Mouse (Mus musculus): ENCODE measurements around the gene Hdgfl2.

Hdgfl2 gene

GRCm38 (mm10) chr17:56106436-56106835 lies 27.0 kb downstream of the Hdgfl2 start:
- DNase-seq (ENCODE audit: low spot score), result peak; percentile 65

GRCm38 (mm10) chr17:56106981-56107380 lies 27.5 kb downstream of the Hdgfl2 start:
- DNase-seq (ENCODE audit: low spot score), result no peak

- DNase-seq (ENCODE audit: low spot score), result peak; percentile 58
These were observed 28.3 kb downstream of the Hdgfl2 start for GRCm38 (mm10) chr17:56107736-56108135.

GRCm38 (mm10) chr17:56108334-56109044 lies 29.1 kb downstream of the Hdgfl2 start:
- peak; percentile 89 for DNase-seq (ENCODE audit: low spot score)

- DNase-seq (ENCODE audit: low spot score), result peak; percentile 98
These were observed 30.0 kb downstream of the Hdgfl2 start, which contains the start of gene Plin4 for GRCm38 (mm10) chr17:56109219-56110051. Gene Plin4, minus strand, starts transcription at chr17:56109803.

- DNase-seq (ENCODE audit: low spot score), result peak; percentile 98
These were observed 31.1 kb downstream of the Hdgfl2 start for GRCm38 (mm10) chr17:56110571-56110970.

GRCm38 (mm10) chr17:56111021-56111420 lies 31.6 kb downstream of the Hdgfl2 start:
- DNase-seq (ENCODE audit: low spot score), result peak; percentile 74

GRCm38 (mm10) chr17:56111864-56112263 lies 32.4 kb downstream of the Hdgfl2 start:
- peak; percentile 87 for DNase-seq (ENCODE audit: low spot score)

- no peak for DNase-seq (ENCODE audit: low spot score)
These were observed 33.3 kb downstream of the Hdgfl2 start for GRCm38 (mm10) chr17:56112743-56113142.

GRCm38 (mm10) chr17:56116193-56116592 lies 36.8 kb downstream of the Hdgfl2 start:
- no peak for DNase-seq (ENCODE audit: low spot score)

GRCm38 (mm10) chr17:56117251-56117710 lies 37.8 kb downstream of the Hdgfl2 start, which contains the start of gene Plin5:
Gene Plin5, minus strand, starts transcription at chr17:56117596.
- DNase-seq (ENCODE audit: low spot score), result no peak

GRCm38 (mm10) chr17:56119431-56119830 lies 40.0 kb downstream of the Hdgfl2 start:
- DNase-seq (ENCODE audit: low spot score), result no peak

GRCm38 (mm10) chr17:56119981-56120880 lies 40.8 kb downstream of the Hdgfl2 start:
- no peak for DNase-seq (ENCODE audit: low spot score)

- peak; percentile 71 for DNase-seq (ENCODE audit: low spot score)
These were observed 42.4 kb downstream of the Hdgfl2 start, which contains the start of gene Lrg1 for GRCm38 (mm10) chr17:56121826-56122225. Gene Lrg1, minus strand, starts transcription at chr17:56122001.

- no peak for DNase-seq (ENCODE audit: low spot score)
These were observed 43.7 kb downstream of the Hdgfl2 start for GRCm38 (mm10) chr17:56123161-56123560.

GRCm38 (mm10) chr17:56123681-56124340 lies 44.4 kb downstream of the Hdgfl2 start:
- no peak for DNase-seq (ENCODE audit: low spot score)

GRCm38 (mm10) chr17:56124377-56125275 lies 45.2 kb downstream of the Hdgfl2 start:
- DNase-seq (ENCODE audit: low spot score), result peak; percentile 88

GRCm38 (mm10) chr17:56125276-56125630 lies 45.8 kb downstream of the Hdgfl2 start:
- no peak for DNase-seq (ENCODE audit: low spot score)

GRCm38 (mm10) chr17:56126175-56126574 lies 46.7 kb downstream of the Hdgfl2 start:
- no peak for DNase-seq (ENCODE audit: low spot score)

- DNase-seq (ENCODE audit: low spot score), result no peak
These were observed 48.8 kb downstream of the Hdgfl2 start for GRCm38 (mm10) chr17:56128246-56128645.

Data from adipocyte (in vitro differentiated cells).